Mouse (Mus musculus) heart, postnatal 10 days (tissue): ENCODE data around the gene Col20a1. TPM values are rescaled to one million over a fixed set of nuclear protein-coding genes. Genes with fewer than 3 reads are reported as not detected.

Source experiments
- DNase-seq, 2 experiments: peaks; one replicate each; pipeline ENCODE4 v3.0.0; 2021
- intact Hi-C: fragments of 180-260 bp; cut with DNase I; formaldehyde crosslinking; loops from one replicate; pipeline ENCODE4 v1.15.1; 2025
- total RNA-seq, 2 experiments: library from RNA; stranded (reverse); gene quantifications; 2 replicates each; pipeline ENCODE4 v1.2.3; 2021

Col20a1 gene
- total RNA-seq, 2 experiments from 2014 or later, result 0.62 to 0.92 TPM

GRCm38 (mm10) chr2:181057341-181057740, 71.0 kb downstream of the Col20a1 start:
- intact Hi-C loops, result no loop called here

GRCm38 (mm10) chr2:181058193-181058592, 71.9 kb downstream of the Col20a1 start:
- intact Hi-C loops, result no loop called here
- no peak for DNase-seq

More at GRCm38 (mm10) chr2:181057341-181057740, 71.0 kb downstream of the Col20a1 start:
- DNase-seq, result no peak

DNA sequence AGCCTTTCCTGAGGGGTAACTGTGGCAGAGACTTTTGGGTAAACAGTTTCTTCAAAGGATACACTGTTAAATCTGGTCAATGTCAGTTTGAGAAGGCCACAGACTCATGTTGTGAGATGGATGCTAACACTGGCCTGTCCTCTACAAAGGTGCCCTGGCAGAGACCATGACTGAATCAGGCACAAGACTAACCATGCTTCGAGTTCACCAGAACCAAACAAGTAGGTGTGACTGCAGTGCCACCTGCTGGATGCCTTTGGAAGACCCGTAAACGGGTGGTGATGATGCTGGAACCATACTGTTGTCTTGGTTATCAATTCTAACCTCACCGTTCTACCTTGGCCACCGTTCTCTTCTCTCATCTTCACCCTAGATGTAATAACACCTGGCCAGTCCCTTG, 73.8 kb downstream of the Col20a1 start:
- intact Hi-C loops, result loop anchor here (1.0 to 5.0 kb wide), 3 partner anchors 64 to 253 kb away; no protein-coding TSS in a partner anchor
- DNase-seq, result peak; percentile 77 to 89

- intact Hi-C loops, result no loop called here
- no peak for DNase-seq
Observed at GRCm38 (mm10) chr2:181065827-181066226, 79.5 kb downstream of the Col20a1 start.

Other genes with a start within 250 kb of the Col20a1 start
- gene Bhlhe23, start 209.6 kb upstream of the Col20a1 start, total RNA-seq, result not detected
- 10 to 100 TPM; 46.6 to 46.9 TPM for gene Ythdf1, start 65.6 kb upstream of the Col20a1 start, total RNA-seq
- gene Birc7, start 57.5 kb upstream of the Col20a1 start, total RNA-seq, result not detected
- 10 to 100 TPM; 10.4 to 16.0 TPM for gene Nkain4, start 31.8 kb upstream of the Col20a1 start, total RNA-seq
- gene Arfgap1, start 19.3 kb upstream of the Col20a1 start, total RNA-seq, result 10 to 100 TPM; 47.2 to 50.5 TPM
- under 1 TPM; 0.12 to 0.34 TPM for gene Chrna4, start 57.0 kb downstream of the Col20a1 start, total RNA-seq
- not detected for gene Kcnq2, start 148.8 kb downstream of the Col20a1 start, total RNA-seq
- 100 to 1,000 TPM; 640 to 727 TPM for gene Eef1a2, start 170.5 kb downstream of the Col20a1 start, total RNA-seq
- 10 to 100 TPM; 60.7 to 62.1 TPM for gene Ppdpf, start 200.7 kb downstream of the Col20a1 start, total RNA-seq
- not detected for gene Ptk6, start 216.3 kb downstream of the Col20a1 start, total RNA-seq
- gene Srms, start 226.7 kb downstream of the Col20a1 start, total RNA-seq, result under 1 TPM; 0.17 to 0.25 TPM
- gene Fndc11, start 233.5 kb downstream of the Col20a1 start, total RNA-seq, result under 1 TPM in 1 of 2 experiments, not detected in 1; 0.30 TPM